In the genomic region with DNA sequence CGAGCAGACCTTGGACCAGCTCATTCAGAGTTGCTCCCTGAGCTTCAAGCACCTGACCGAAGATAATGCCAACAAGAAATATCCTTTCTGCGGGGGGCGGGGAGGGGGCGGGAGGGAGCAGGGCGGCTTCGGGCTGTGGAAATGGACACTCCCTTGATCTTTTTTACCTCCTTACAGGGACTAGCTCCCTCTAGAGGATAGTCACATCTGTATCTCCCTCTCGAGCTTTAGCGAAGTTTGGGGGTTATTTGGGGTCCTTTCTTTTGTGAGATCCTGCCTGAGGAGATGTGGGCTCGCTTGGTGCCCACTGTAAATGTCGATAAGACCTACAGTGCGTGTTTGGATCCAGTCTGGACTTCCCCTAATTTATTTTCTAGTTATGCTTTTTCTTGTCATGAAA, we compare ENCODE assay signal across 8 mouse cellular contexts. TPM values are rescaled to one million over a fixed set of nuclear protein-coding genes. Genes with fewer than 3 reads are reported as not detected.
A peak's percentile ranks its signal among the peaks of the same experiment; 100 is the strongest.
DNase-seq lines count a peak whose midpoint lies in the region; ATAC-seq and TF ChIP-seq lines count a peak whose summit lies in the region.

No protein-coding gene starts in this region.

- 0 out of 2 replicates have a peak, but pooled peaks have one; percentile 14 for TF ChIP-seq CTCF in kidney, adult 2 months (conservative IDR thresholded peaks at IDR 0.05; ENCODE audit: insufficient read depth, insufficient read length, low read depth, low read length)

- H3K27ac ChIP-seq in kidney, adult 2 months (ENCODE audit: insufficient read depth, low read depth, low read length), result peak overlapping the region; percentile 17; the same call in 1 of the 2 replicates
- no peak overlapping the region for H3K27ac ChIP-seq in embryonic facial prominence, embryonic 10.5 days (replicated peaks)
- H3K27ac ChIP-seq in liver, embryonic 15.5 days (replicated peaks), result peak overlapping the region; percentile 99

- H3K4me2 ChIP-seq in liver, embryonic 15.5 days, result peak overlapping the region; percentile 85

- H3K27me3 ChIP-seq in kidney, adult 2 months (replicated peaks; ENCODE audit: control insufficient read depth, insufficient read depth, low read length), result no peaks in the 10 kb centered on the region
- H3K27me3 ChIP-seq in embryonic facial prominence, embryonic 10.5 days (replicated peaks; ENCODE audit: low read depth, poor library complexity, severe bottlenecking), result no peaks in the 10 kb centered on the region; the same call in 1 of the 2 replicates
- H3K27me3 ChIP-seq in liver, embryonic 15.5 days, result no peaks in the 10 kb centered on the region

- H3K36me3 ChIP-seq in kidney, adult 2 months (ENCODE audit: control insufficient read depth, insufficient read depth, low read length), result no peaks in the 10 kb centered on the region
- H3K36me3 ChIP-seq in embryonic facial prominence, embryonic 10.5 days (replicated peaks), result peaks cover 49% of the 10 kb centered on the region
- peaks cover 91% of the 10 kb centered on the region for H3K36me3 ChIP-seq in liver, embryonic 15.5 days (replicated peaks)

- peak overlapping the region; percentile 35 for H3K9ac ChIP-seq in liver, embryonic 15.5 days

- 37% methylated on average over 12 of the region's 12 CpGs for WGBS in kidney, adult 2 months
- WGBS in embryonic facial prominence, embryonic 10.5 days, result 21% methylated on average over 12 of the region's 12 CpGs
- WGBS in liver, embryonic 15.5 days (ENCODE audit: insufficient replicate concordance), result 29% methylated on average over 12 of the region's 12 CpGs

- H3K4me3 ChIP-seq in kidney, adult 2 months (ENCODE audit: insufficient read depth, low read depth, low read length), result 0 out of 2 replicates have a peak overlapping the region, but pooled peaks have one; percentile 2
- peak overlapping the region; percentile 54; the same call in 1 of the 2 replicates for H3K4me3 ChIP-seq in embryonic facial prominence, embryonic 10.5 days
- H3K4me3 ChIP-seq in liver, embryonic 15.5 days (replicated peaks), result peak overlapping the region; percentile 93

- peaks cover 5% of the 10 kb centered on the region for H3K4me1 ChIP-seq in kidney, adult 2 months (ENCODE audit: control insufficient read depth, insufficient read depth, low read length)
- peaks cover 49% of the 10 kb centered on the region for H3K4me1 ChIP-seq in embryonic facial prominence, embryonic 10.5 days
- peaks cover 96% of the 10 kb centered on the region for H3K4me1 ChIP-seq in liver, embryonic 15.5 days (replicated peaks)

- TF ChIP-seq POLR2A in kidney, adult 2 months (IDR thresholded peaks at IDR 0.05; ENCODE audit: low read depth, low read length), result no peak

- no peaks in the 10 kb centered on the region for H3K9me3 ChIP-seq in embryonic facial prominence, embryonic 10.5 days
- H3K9me3 ChIP-seq in liver, embryonic 15.5 days (replicated peaks), result no peaks in the 10 kb centered on the region

- no peak for ATAC-seq in liver, embryonic 15.5 days (ENCODE audit: insufficient read depth)

- no peak for DNase-seq in kidney, adult 2 months
- DNase-seq in kidney, adult 18-20 months, result no peak
- DNase-seq in ES-CJ7 (ENCODE audit: low read depth, low spot score), result peak; percentile 55
- peak; percentile 10 for DNase-seq in embryonic facial prominence, embryonic 10.5 days (ENCODE audit: low spot score)
- no peak for DNase-seq in frontal cortex, postnatal 25 days (ENCODE audit: low spot score in 2 of 2)
- DNase-seq in adrenal gland, postnatal 25 days, result no peak
- DNase-seq in embryo, embryonic 10 days (ENCODE audit: low spot score), result no peak

RNA-seq across cellular contexts. Expression of gene E2f2, which starts 9.2 kb away (rescaled TPM):
- 2.1 and 2.2 TPM in 2 replicates for polyA plus RNA-seq in kidney, adult 2 months (2012; rRNA removed)
- 6.2 TPM in 2 replicates for polyA plus RNA-seq in embryonic facial prominence, embryonic 10.5 days (2016; fragmentation: Nextera tagmentation; extraction: Ambion mirVana)
- 85.3 and 95.6 TPM in 2 replicates for polyA plus RNA-seq in liver, embryonic 15.5 days (2015; fragmentation: Nextera tagmentation; extraction: Ambion mirVana)
- total RNA-seq in adrenal gland, postnatal 25 days (2021), result 4.1 and 4.8 TPM in 2 replicates

RNA-seq across cellular contexts. Expression of gene Asap3, which starts 24.8 kb away (rescaled TPM):
- polyA plus RNA-seq in kidney, adult 2 months (2012; rRNA removed), result 5.7 and 7.0 TPM in 2 replicates
- polyA plus RNA-seq in embryonic facial prominence, embryonic 10.5 days (2016; fragmentation: Nextera tagmentation; extraction: Ambion mirVana), result 4.2 and 5.3 TPM in 2 replicates
- polyA plus RNA-seq in liver, embryonic 15.5 days (2015; fragmentation: Nextera tagmentation; extraction: Ambion mirVana), result 2.5 and 3.0 TPM in 2 replicates
- total RNA-seq in adrenal gland, postnatal 25 days (2021), result 1.8 and 2.8 TPM in 2 replicates

RNA-seq across cellular contexts. Expression of gene Id3, which starts 38.1 kb away (rescaled TPM):
- 259 and 289 TPM in 2 replicates for polyA plus RNA-seq in kidney, adult 2 months (2012; rRNA removed)
- polyA plus RNA-seq in embryonic facial prominence, embryonic 10.5 days (2016; fragmentation: Nextera tagmentation; extraction: Ambion mirVana), result 593 and 611 TPM in 2 replicates
- polyA plus RNA-seq in liver, embryonic 15.5 days (2015; fragmentation: Nextera tagmentation; extraction: Ambion mirVana), result 41.3 and 42.6 TPM in 2 replicates
- 59.6 and 78.0 TPM in 2 replicates for total RNA-seq in adrenal gland, postnatal 25 days (2021)

Comparison
In these comparisons a context has a peak if more than half of its experiments do, and no peak if none do; other contexts are left out.
1. DNase-seq: peak in ES-CJ7 (single experiment) and embryonic facial prominence, embryonic 10.5 days (single experiment); none in kidney, adult 2 months (single experiment), kidney, adult 18-20 months (single experiment), frontal cortex, postnatal 25 days (0 of 2), adrenal gland, postnatal 25 days (single experiment) and embryo, embryonic 10 days (single experiment).
2. H3K4me3 ChIP-seq: peak in every context shown above with its lines; median percentile 93 in liver, embryonic 15.5 days; 54 in embryonic facial prominence, embryonic 10.5 days; 2 in kidney, adult 2 months.
3. RNA of gene E2f2, which starts 9.2 kb away (polyA plus RNA-seq): 85.3 to 95.6 TPM in liver, embryonic 15.5 days; 6.2 TPM in embryonic facial prominence, embryonic 10.5 days and 2.1 to 2.2 TPM in kidney, adult 2 months; every median in the first group is over 10 times any median in the second.